Mouse (Mus musculus) MEL (cell line): ENCODE data around the gene Atg2a.

Experiments
- E2F4 ChIP-seq: IDR thresholded peaks from 2 replicates; pipeline ENCODE4 v1.6.1; 2011; ENCODE audit warnings: low read depth, low read length, improper control_type of control experiment, borderline replicate concordance
- EP300 ChIP-seq, 2 experiments: IDR thresholded peaks; 2 replicates each; pipeline ENCODE4 v1.6.1; 2011; ENCODE audit warnings: improper control_type of control experiment in 2 of 2, low read length in 2 of 2, low read depth in 1 of 2, mild to moderate bottlenecking in 1 of 2
- GATA1 ChIP-seq: IDR thresholded peaks from 2 replicates; pipeline ENCODE4 v1.6.1; 2011; ENCODE audit warnings: low read depth, low read length, improper control_type of control experiment
- JUND ChIP-seq: IDR thresholded peaks from 2 replicates; pipeline ENCODE4 v1.6.1; 2011; ENCODE audit warnings: low read depth, mild to moderate bottlenecking, improper control_type of control experiment, low read length
- MEF2A ChIP-seq: IDR thresholded peaks from 2 replicates; pipeline ENCODE4 v1.6.1; 2014; ENCODE audit warnings: low read depth, mild to moderate bottlenecking, inconsistent platforms, low read length, improper control_type of control experiment; ENCODE audit not compliant: poor library complexity, insufficient replicate concordance, severe bottlenecking; ENCODE audit errors: extremely low read depth
- MYC ChIP-seq: IDR thresholded peaks from 2 replicates; pipeline ENCODE4 v1.6.1; 2011; ENCODE audit warnings: low read depth, mild to moderate bottlenecking, low read length, improper control_type of control experiment, moderate library complexity
- POLR2A ChIP-seq, 2 experiments: IDR thresholded peaks; 2 replicates each; pipeline ENCODE4 v1.6.1; 2011 to 2012; ENCODE audit warnings: low read length in 2 of 2, mild to moderate bottlenecking in 2 of 2, control low read depth in 1 of 2, improper control_type of control experiment in 1 of 2, low read depth in 1 of 2, moderate library complexity in 1 of 2; ENCODE audit not compliant: control insufficient read depth in 1 of 2, insufficient read depth in 1 of 2, poor library complexity in 1 of 2
- RAD21 ChIP-seq: IDR thresholded peaks from 2 replicates; pipeline ENCODE4 v1.6.1; 2011; ENCODE audit warnings: mild to moderate bottlenecking, low read depth, low read length, improper control_type of control experiment
- RCOR1 ChIP-seq: IDR thresholded peaks from 2 replicates; pipeline ENCODE4 v1.6.1; 2012; ENCODE audit warnings: low read depth, mild to moderate bottlenecking, inconsistent platforms, low read length, improper control_type of control experiment

DNA sequence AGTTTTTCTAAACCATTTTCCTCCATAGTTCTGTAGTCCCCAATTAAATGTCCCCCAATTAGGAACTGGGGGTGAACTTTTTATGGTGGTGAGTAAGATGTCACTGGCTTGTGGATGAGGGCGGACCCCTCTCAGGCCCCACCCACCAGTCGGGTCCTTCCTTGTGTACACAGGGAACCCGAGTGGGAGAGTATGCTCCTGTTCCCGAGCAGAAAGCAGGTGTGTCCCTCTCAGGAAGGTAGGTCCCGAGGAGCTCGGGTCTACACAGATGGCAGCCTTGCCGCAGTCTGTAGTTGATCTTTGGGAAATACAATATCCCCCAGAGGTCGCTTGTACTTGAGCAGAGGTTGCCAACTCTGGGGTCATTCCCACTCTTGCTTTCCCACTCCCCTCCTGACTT lies 43.8 kb downstream of the Atg2a start:
- no peak for TF ChIP-seq JUND
- TF ChIP-seq MYC, result no peak
- no peak for TF ChIP-seq RAD21
- TF ChIP-seq EP300 (IDR thresholded peaks at IDR 0.05; ENCODE audit: low read depth in 1 of 2, low read length in 2 of 2), result no peak
- TF ChIP-seq RCOR1, result no peak
- TF ChIP-seq POLR2A (IDR thresholded peaks at IDR 0.05; ENCODE audit: control insufficient read depth in 1 of 2, insufficient read depth in 1 of 2, low read depth in 1 of 2, low read length in 2 of 2, poor library complexity in 1 of 2), result no peak
- no peak for TF ChIP-seq MEF2A
- no peak for TF ChIP-seq GATA1
- no peak for TF ChIP-seq E2F4
